Mouse (Mus musculus) heart, adult 18-20 months (tissue): ENCODE measurements at regions not wholly inside any gene's neighbourhood (a gene's known extent, or its start where the extent isn't known, plus 50 kb on each side); places are given as distances from the start of the nearest gene placed in this dataset.

Experiments
- DNase-seq, 2 experiments: peaks; one replicate each; pipeline ENCODE4 v3.0.0; 2021 to 2022; ENCODE audit warnings: mixed read lengths in 1 of 2

- peak in 1 of 2 experiments; percentile 9 for DNase-seq
Observed at GRCm38 (mm10) chr9:113419801-113420200, 288.3 kb downstream of the Pdcd6ip start.

GRCm38 (mm10) chr9:113417106-113417505, 291.0 kb downstream of the Pdcd6ip start:
- DNase-seq: no peak

GRCm38 (mm10) chr9:113415511-113415931, 292.5 kb downstream of the Pdcd6ip start:
- no peak for DNase-seq

- no peak for DNase-seq
Observed at GRCm38 (mm10) chr9:113414690-113415089, 293.4 kb downstream of the Pdcd6ip start.

- DNase-seq: no peak
Observed at GRCm38 (mm10) chr9:113413851-113414250, 294.2 kb downstream of the Pdcd6ip start.

- no peak for DNase-seq
Observed at GRCm38 (mm10) chr9:113411638-113412037, 296.4 kb downstream of the Pdcd6ip start.

- no peak for DNase-seq
Observed at GRCm38 (mm10) chr9:113408521-113408920, 299.5 kb downstream of the Pdcd6ip start.

GRCm38 (mm10) chr9:113394320-113394719, 313.7 kb downstream of the Pdcd6ip start:
- DNase-seq: no peak

- DNase-seq: no peak
Observed at GRCm38 (mm10) chr9:113387356-113387755, 320.7 kb downstream of the Pdcd6ip start.

GRCm38 (mm10) chr9:113381591-113382110, 326.4 kb downstream of the Pdcd6ip start:
- no peak for DNase-seq

- DNase-seq: no peak
Observed at GRCm38 (mm10) chr9:113380408-113381129, 327.5 kb downstream of the Pdcd6ip start.

GRCm38 (mm10) chr9:113378525-113378924, 329.5 kb downstream of the Pdcd6ip start:
- DNase-seq: no peak

- no peak for DNase-seq
Observed at GRCm38 (mm10) chr9:113371718-113372306, 336.2 kb downstream of the Pdcd6ip start.

- peak in 1 of 2 experiments; percentile 3 for DNase-seq
Observed at GRCm38 (mm10) chr9:113347942-113348341, 360.1 kb downstream of the Pdcd6ip start.

GRCm38 (mm10) chr9:113346531-113346930, 361.5 kb downstream of the Pdcd6ip start:
- DNase-seq: peak in 1 of 2 experiments; percentile 4

- DNase-seq: no peak
Observed at GRCm38 (mm10) chr9:113342131-113342530, 365.9 kb downstream of the Pdcd6ip start.

GRCm38 (mm10) chr9:113340838-113341237, 367.2 kb downstream of the Pdcd6ip start:
- peak; percentile 2 to 12 for DNase-seq

GRCm38 (mm10) chr9:113340036-113340435, 368.0 kb downstream of the Pdcd6ip start:
- no peak for DNase-seq

- DNase-seq: no peak
Observed at GRCm38 (mm10) chr9:113324489-113324888, 383.6 kb downstream of the Pdcd6ip start.

GRCm38 (mm10) chr9:113309707-113310574, 398.1 kb downstream of the Pdcd6ip start:
- DNase-seq: no peak

GRCm38 (mm10) chr9:113305761-113306160, 402.3 kb downstream of the Pdcd6ip start:
- no peak for DNase-seq

- DNase-seq: no peak
Observed at GRCm38 (mm10) chr9:113302429-113302828, 405.6 kb downstream of the Pdcd6ip start.

GRCm38 (mm10) chr9:113300846-113301245, 407.2 kb downstream of the Pdcd6ip start:
- DNase-seq: no peak
